Mouse (Mus musculus) v-Abl transformed pro-B cells (cell line): ENCODE measurements around the gene Olfr894.
"Not testable (repeated sequence)": the region's sequence is repeated elsewhere in the genome, so short reads cannot be mapped to it uniquely, and the experiment has no call there.

Experiments used
- in situ Hi-C, 2 experiments: fragments of 400-800 bp; cut with MboI; formaldehyde crosslinking; loops; one replicate each; pipeline ENCODE4 v1.15.1; 2025; ENCODE audit not compliant: unreplicated experiment in 2 of 2

The Olfr894 gene

GRCm38 (mm10) chr9:38217755-38218154, at the start of gene Olfr894:
Gene Olfr894 (plus strand): TSS chr9:38218055.
- in situ Hi-C loops, result no loop called here

GRCm38 (mm10) chr9:38168341-38168740, 49.5 kb upstream of the Olfr894 start:
- in situ Hi-C loops, result not testable (repeated sequence)

- in situ Hi-C loops, result no loop called here
Measured at GRCm38 (mm10) chr9:38180721-38181120, 37.1 kb upstream of the Olfr894 start, which contains the start of gene Olfr891. Gene Olfr891 (minus strand): TSS chr9:38180821.

- in situ Hi-C loops, result no loop called here
Measured at GRCm38 (mm10) chr9:38208065-38208464, 9.8 kb upstream of the Olfr894 start, which contains the start of gene Olfr893. Gene Olfr893 (plus strand): TSS chr9:38208365.

- in situ Hi-C loops, result no loop called here
Measured at GRCm38 (mm10) chr9:38252474-38252873, 34.6 kb downstream of the Olfr894 start, which contains the start of gene Olfr143. Gene Olfr143 (plus strand): TSS chr9:38252774.

- in situ Hi-C loops, result no loop called here
Measured at GRCm38 (mm10) chr9:38267551-38267950, 49.7 kb downstream of the Olfr894 start, which contains the start of gene Olfr895. Gene Olfr895 (plus strand): TSS chr9:38267851.
